Mouse (Mus musculus) heart, adult 8-10 months (tissue): Measurements from ENCODE around the gene Gm6525. TPM values are rescaled to one million over a fixed set of nuclear protein-coding genes. Genes with fewer than 3 reads are reported as not detected.

ENCODE experiments used
- DNase-seq: peaks from one replicate; pipeline ENCODE4 v3.0.0; 2022; ENCODE audit warnings: low spot score
- total RNA-seq, 4 experiments: library from RNA; stranded (reverse); gene quantifications; 2 replicates each; pipeline ENCODE4 v1.2.4; 2022

Gene Gm6525
- total RNA-seq, 4 experiments from 2014 or later = not detected

GRCm38 (mm10) chr3:84169393-84170005 lies 4.4 kb upstream of the Gm6525 start:
- DNase-seq = no peak

- no peak for DNase-seq
Measured at GRCm38 (mm10) chr3:84172406-84172805, 1.5 kb upstream of the Gm6525 start.

- DNase-seq = peak; percentile 74
Measured at GRCm38 (mm10) chr3:84175337-84176315, 1.7 kb downstream of the Gm6525 start.

- no peak for DNase-seq
Measured at GRCm38 (mm10) chr3:84177834-84178233, 3.9 kb downstream of the Gm6525 start.

GRCm38 (mm10) chr3:84180304-84180703 lies 6.4 kb downstream of the Gm6525 start:
- DNase-seq = no peak

GRCm38 (mm10) chr3:84181102-84181501 lies 7.2 kb downstream of the Gm6525 start:
- no peak for DNase-seq

GRCm38 (mm10) chr3:84181717-84182116 lies 7.8 kb downstream of the Gm6525 start:
- no peak for DNase-seq

GRCm38 (mm10) chr3:84189629-84190173 lies 15.8 kb downstream of the Gm6525 start:
- DNase-seq = no peak

- DNase-seq = no peak
Measured at GRCm38 (mm10) chr3:84190513-84191061, 16.7 kb downstream of the Gm6525 start.

- no peak for DNase-seq
Measured at GRCm38 (mm10) chr3:84191141-84191881, 17.4 kb downstream of the Gm6525 start.

GRCm38 (mm10) chr3:84193881-84194280 lies 20.0 kb downstream of the Gm6525 start:
- DNase-seq = no peak

- no peak for DNase-seq
Measured at GRCm38 (mm10) chr3:84198229-84198628, 24.3 kb downstream of the Gm6525 start.

GRCm38 (mm10) chr3:84199516-84199915 lies 25.6 kb downstream of the Gm6525 start:
- no peak for DNase-seq

- DNase-seq = no peak
Measured at GRCm38 (mm10) chr3:84200559-84201420, 26.9 kb downstream of the Gm6525 start.

- DNase-seq = no peak
Measured at GRCm38 (mm10) chr3:84204640-84205039, 30.7 kb downstream of the Gm6525 start.

GRCm38 (mm10) chr3:84205650-84206049 lies 31.7 kb downstream of the Gm6525 start:
- no peak for DNase-seq

GRCm38 (mm10) chr3:84206106-84206505 lies 32.2 kb downstream of the Gm6525 start:
- no peak for DNase-seq

- no peak for DNase-seq
Measured at GRCm38 (mm10) chr3:84207366-84207765, 33.5 kb downstream of the Gm6525 start.

GRCm38 (mm10) chr3:84208475-84208874 lies 34.6 kb downstream of the Gm6525 start:
- no peak for DNase-seq

GRCm38 (mm10) chr3:84208917-84209513 lies 35.1 kb downstream of the Gm6525 start:
- DNase-seq = no peak
